8 mouse cellular contexts compared by ENCODE assay signal in the genomic region with DNA sequence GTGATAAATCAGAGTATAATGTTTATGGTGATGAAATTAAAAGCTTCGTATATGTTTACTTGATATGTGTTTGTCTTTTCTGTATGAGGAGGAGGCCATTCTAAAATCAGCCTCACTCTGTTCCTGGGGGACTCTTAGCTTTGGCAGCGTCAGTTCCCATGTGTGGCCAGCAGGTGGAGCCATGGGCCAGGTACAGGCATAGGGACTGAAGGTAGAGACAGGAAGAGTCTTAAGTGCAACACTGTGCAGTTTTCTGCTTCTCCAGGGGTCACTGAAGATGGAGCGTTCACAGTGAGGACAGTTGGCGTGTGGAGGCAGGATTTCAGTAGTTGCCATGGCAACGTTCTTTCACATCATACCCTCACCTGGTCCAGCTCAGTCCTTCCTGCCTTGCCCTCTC. TPM values are rescaled to one million over a fixed set of nuclear protein-coding genes. Genes with fewer than 3 reads are reported as not detected.
DNase-seq lines count a peak whose midpoint lies in the region; ATAC-seq lines count a peak whose summit lies in the region.

No protein-coding gene starts in this region.

- no peak overlapping the region for H3K9ac ChIP-seq in kidney, embryonic 16.5 days (replicated peaks; ENCODE audit: low read length)
- H3K9ac ChIP-seq in liver, embryonic 11.5 days (ENCODE audit: low read depth, low read length) = no peak overlapping the region

- no peak overlapping the region for H3K27ac ChIP-seq in embryonic facial prominence, embryonic 10.5 days (replicated peaks)
- no peak overlapping the region for H3K27ac ChIP-seq in kidney, embryonic 16.5 days (ENCODE audit: low read length)
- H3K27ac ChIP-seq in liver, embryonic 11.5 days (ENCODE audit: low read depth, low read length) = no peak overlapping the region

- H3K4me3 ChIP-seq in embryonic facial prominence, embryonic 10.5 days = no peak overlapping the region
- H3K4me3 ChIP-seq in kidney, embryonic 16.5 days (ENCODE audit: low read length) = no peak overlapping the region
- H3K4me3 ChIP-seq in liver, embryonic 11.5 days (ENCODE audit: low read depth, low read length) = no peak overlapping the region

- WGBS in embryonic facial prominence, embryonic 10.5 days = 15% methylated on average over 5 of the region's 5 CpGs
- WGBS in kidney, embryonic 16.5 days = 17% methylated on average over 5 of the region's 5 CpGs
- WGBS in liver, embryonic 11.5 days = 14% methylated on average over 5 of the region's 5 CpGs

- ATAC-seq in granulocyte monocyte progenitor cell, adult 5-6 weeks (replicated peaks; ENCODE audit: poor library complexity, severe bottlenecking) = peak; percentile 89
- ATAC-seq in kidney, embryonic 16.5 days (ENCODE audit: low FRiP score, low TSS enrichment) = peak; percentile 49; the same call in 1 of the 2 replicates
- peak; percentile 32 for ATAC-seq in liver, embryonic 11.5 days (replicated peaks; ENCODE audit: low FRiP score)

- no peak overlapping the region for H3K4me2 ChIP-seq in kidney, embryonic 16.5 days (replicated peaks; ENCODE audit: low read depth, low read length)
- no peak overlapping the region for H3K4me2 ChIP-seq in liver, embryonic 11.5 days

- H3K27me3 ChIP-seq in embryonic facial prominence, embryonic 10.5 days (replicated peaks; ENCODE audit: low read depth, poor library complexity, severe bottlenecking) = no peaks in the 10 kb centered on the region; the same call in 1 of the 2 replicates
- H3K27me3 ChIP-seq in kidney, embryonic 16.5 days (ENCODE audit: insufficient read depth, low read length) = no peaks in the 10 kb centered on the region
- H3K27me3 ChIP-seq in liver, embryonic 11.5 days (replicated peaks; ENCODE audit: control insufficient read depth, insufficient read depth, low read length) = no peaks in the 10 kb centered on the region

- peak; percentile 76 for DNase-seq in 416B (ENCODE audit: low read depth)
- peak; percentile 83 for DNase-seq in adrenal gland, adult 2 months
- peak; percentile 80 for DNase-seq in embryonic facial prominence, embryonic 10.5 days (ENCODE audit: low spot score)
- peak; percentile 68 for DNase-seq in liver, embryonic 11.5 days (ENCODE audit: low spot score)
- DNase-seq in naive thymus-derived CD4-positive, alpha-beta T cell, adult 2 months (ENCODE audit: low read depth) = peak; percentile 89
- peak; percentile 78 to 93 for DNase-seq in spleen, postnatal 4 days (ENCODE audit: low spot score in 2 of 2)

- no peaks in the 10 kb centered on the region for H3K9me3 ChIP-seq in embryonic facial prominence, embryonic 10.5 days
- no peaks in the 10 kb centered on the region for H3K9me3 ChIP-seq in kidney, embryonic 16.5 days (ENCODE audit: low read length)
- H3K9me3 ChIP-seq in liver, embryonic 11.5 days (ENCODE audit: control insufficient read depth, low read length) = no peaks in the 10 kb centered on the region

- peaks cover 18% of the 10 kb centered on the region for H3K4me1 ChIP-seq in embryonic facial prominence, embryonic 10.5 days
- H3K4me1 ChIP-seq in kidney, embryonic 16.5 days (ENCODE audit: insufficient read depth, low read length) = no peaks in the 10 kb centered on the region
- peaks cover 2% of the 10 kb centered on the region; the same call in 1 of the 2 replicates for H3K4me1 ChIP-seq in liver, embryonic 11.5 days (replicated peaks; ENCODE audit: control insufficient read depth, insufficient read depth, low read length)

- H3K36me3 ChIP-seq in embryonic facial prominence, embryonic 10.5 days (replicated peaks) = peaks cover 8% of the 10 kb centered on the region
- no peaks in the 10 kb centered on the region for H3K36me3 ChIP-seq in kidney, embryonic 16.5 days (ENCODE audit: insufficient read depth, low read length)
- H3K36me3 ChIP-seq in liver, embryonic 11.5 days (ENCODE audit: control insufficient read depth, insufficient read depth, low read length) = 0 out of 2 replicates have a peak, but pooled peaks cover 2% of the 10 kb centered on the region

RNA-seq across cellular contexts. Expression of a gene that starts 20.1 kb away (rescaled TPM):
- 10 to 100 TPM; 15.5 to 25.5 TPM for total RNA-seq in adrenal gland, adult 2 months (2021)
- polyA plus RNA-seq in adrenal gland, adult 2 months (2012; rRNA removed) = 23.7 and 35.0 TPM in 2 replicates
- 5.4 and 8.4 TPM in 2 replicates for polyA plus RNA-seq in embryonic facial prominence, embryonic 10.5 days (2016; fragmentation: Nextera tagmentation; extraction: Ambion mirVana)
- 1.1 and 4.0 TPM in 2 replicates for total RNA-seq in granulocyte monocyte progenitor cell, adult 5-6 weeks (2014; fragmentation: Nextera tagmentation)
- 0.65 and 0.82 TPM in 2 replicates for total RNA-seq in granulocyte monocyte progenitor cell, adult 5-6 weeks (2017)
- 8.6 and 9.7 TPM in 2 replicates for polyA plus RNA-seq in kidney, embryonic 16.5 days (2015; fragmentation: Nextera tagmentation; extraction: Ambion mirVana)
- polyA plus RNA-seq in liver, embryonic 11.5 days (2014; fragmentation: Nextera tagmentation; extraction: Ambion mirVana) = 3.5 and 3.8 TPM in 2 replicates

RNA-seq across cellular contexts. Expression of a gene that starts 24.5 kb away (rescaled TPM):
- 10 to 100 TPM; 78.1 to 82.8 TPM for total RNA-seq in adrenal gland, adult 2 months (2021)
- 17.0 and 18.0 TPM in 2 replicates for polyA plus RNA-seq in adrenal gland, adult 2 months (2012; rRNA removed)
- 12.0 and 13.3 TPM in 2 replicates for polyA plus RNA-seq in embryonic facial prominence, embryonic 10.5 days (2016; fragmentation: Nextera tagmentation; extraction: Ambion mirVana)
- total RNA-seq in granulocyte monocyte progenitor cell, adult 5-6 weeks (2014; fragmentation: Nextera tagmentation) = 83.3 and 104 TPM in 2 replicates
- 51.9 and 63.8 TPM in 2 replicates for total RNA-seq in granulocyte monocyte progenitor cell, adult 5-6 weeks (2017)
- 19.0 and 23.2 TPM in 2 replicates for polyA plus RNA-seq in kidney, embryonic 16.5 days (2015; fragmentation: Nextera tagmentation; extraction: Ambion mirVana)
- polyA plus RNA-seq in liver, embryonic 11.5 days (2014; fragmentation: Nextera tagmentation; extraction: Ambion mirVana) = 17.8 and 20.9 TPM in 2 replicates

Comparison
In these comparisons a context has a peak if more than half of its experiments do, and no peak if none do; other contexts are left out.
1. ATAC-seq: peak in every context shown above with its lines; median percentile 89 in granulocyte monocyte progenitor cell, adult 5-6 weeks; 49 in kidney, embryonic 16.5 days; 32 in liver, embryonic 11.5 days.